Mouse (Mus musculus): ENCODE data around the gene Rgs10.

Gene Rgs10

GRCm38 (mm10) chr7:128410708-128411413, 7.7 kb downstream of the Rgs10 start:
- no peak for DNase-seq (ENCODE audit: low read depth, low spot score)

GRCm38 (mm10) chr7:128408265-128408664, 10.3 kb downstream of the Rgs10 start:
- DNase-seq (ENCODE audit: low read depth, low spot score): no peak

GRCm38 (mm10) chr7:128403988-128404387, 14.6 kb downstream of the Rgs10 start:
- no peak for DNase-seq (ENCODE audit: low read depth, low spot score)

- DNase-seq (ENCODE audit: low read depth, low spot score): no peak
Observed at GRCm38 (mm10) chr7:128403586-128403985, 15.0 kb downstream of the Rgs10 start.

GRCm38 (mm10) chr7:128403128-128403527, 15.4 kb downstream of the Rgs10 start:
- DNase-seq (ENCODE audit: low read depth, low spot score): no peak

GRCm38 (mm10) chr7:128402577-128402976, 16.0 kb downstream of the Rgs10 start:
- DNase-seq (ENCODE audit: low read depth, low spot score): no peak

GRCm38 (mm10) chr7:128398664-128399063, 19.9 kb downstream of the Rgs10 start:
- DNase-seq (ENCODE audit: low read depth, low spot score): no peak

- no peak for DNase-seq (ENCODE audit: low read depth, low spot score)
Observed at GRCm38 (mm10) chr7:128397066-128397465, 21.5 kb downstream of the Rgs10 start.

- DNase-seq (ENCODE audit: low read depth, low spot score): no peak
Observed at GRCm38 (mm10) chr7:128393756-128394155, 24.8 kb downstream of the Rgs10 start.

GRCm38 (mm10) chr7:128392972-128393314, 25.6 kb downstream of the Rgs10 start:
- no peak for DNase-seq (ENCODE audit: low read depth, low spot score)

- no peak for DNase-seq (ENCODE audit: low read depth, low spot score)
Observed at GRCm38 (mm10) chr7:128392071-128392971, 26.2 kb downstream of the Rgs10 start.

- DNase-seq (ENCODE audit: low read depth, low spot score): no peak
Observed at GRCm38 (mm10) chr7:128391267-128392057, 27.1 kb downstream of the Rgs10 start.

GRCm38 (mm10) chr7:128388968-128389367, 29.6 kb downstream of the Rgs10 start:
- DNase-seq (ENCODE audit: low read depth, low spot score): no peak

GRCm38 (mm10) chr7:128383726-128384463, 34.7 kb downstream of the Rgs10 start:
- no peak for DNase-seq (ENCODE audit: low read depth, low spot score)

GRCm38 (mm10) chr7:128383189-128383725, 35.3 kb downstream of the Rgs10 start:
- DNase-seq (ENCODE audit: low read depth, low spot score): no peak

GRCm38 (mm10) chr7:128382527-128382860, 36.1 kb downstream of the Rgs10 start:
- DNase-seq (ENCODE audit: low read depth, low spot score): no peak

- DNase-seq (ENCODE audit: low read depth, low spot score): no peak
Observed at GRCm38 (mm10) chr7:128381811-128382526, 36.6 kb downstream of the Rgs10 start.

- DNase-seq (ENCODE audit: low read depth, low spot score): no peak
Observed at GRCm38 (mm10) chr7:128381001-128381400, 37.6 kb downstream of the Rgs10 start.

- DNase-seq (ENCODE audit: low read depth, low spot score): no peak
Observed at GRCm38 (mm10) chr7:128379162-128379805, 39.3 kb downstream of the Rgs10 start.

GRCm38 (mm10) chr7:128376206-128376701, 42.3 kb downstream of the Rgs10 start:
- DNase-seq (ENCODE audit: low read depth, low spot score): no peak
